ENCODE assay signal across 9 mouse cellular contexts in genomic region chr9:66560295-66560694, GRCm38 (mm10).
A peak's percentile ranks its signal among the peaks of the same experiment; 100 is the strongest.
DNase-seq lines count a peak whose midpoint lies in the region.
"Had no signal": no experiment of that assay in that cellular context is flagged by ENCODE, and none has a peak within 500 bp of the region (broad histone marks: within the 10 kb centered on the region; RNA-seq: fewer than 3 reads in every experiment).

No protein-coding gene starts in this region.

- H3K27me3 ChIP-seq in splenic B cell, adult 2 months (ENCODE audit: control insufficient read depth, insufficient read depth, low read length, poor library complexity, severe bottlenecking), result no peaks in the 10 kb centered on the region
- H3K27me3 ChIP-seq: limb, embryonic 13.5 days had no signal

- peaks cover 3% of the 10 kb centered on the region; the same call in 1 of the 2 replicates for H3K36me3 ChIP-seq in splenic B cell, adult 2 months (ENCODE audit: control insufficient read depth, insufficient read depth, low read length, poor library complexity, severe bottlenecking)

- DNase-seq in embryo, embryonic 11 days, result peak; percentile 27
- DNase-seq in embryo, embryonic 9.5 days (ENCODE audit: extremely low spot score), result no peak
- DNase-seq in spleen, postnatal 36 days (ENCODE audit: low spot score in 2 of 2), result peak; percentile 51 to 54
- no peak for DNase-seq in spleen, adult 12 weeks (ENCODE audit: low spot score)
- DNase-seq in kidney, postnatal 25 days, result peak; percentile 50 to 58
- DNase-seq in splenic B cell, adult 2 months (ENCODE audit: low read depth, low spot score), result peak; percentile 35
- no peak for DNase-seq in spleen, postnatal 14 days (ENCODE audit: low spot score in 2 of 2)
- DNase-seq in c-Kit-positive CD71-positive TER-119-positive erythroid progenitor cells, embryonic 14.5 days (ENCODE audit: low spot score), result no peak

Comparison
In these comparisons a context has a peak if more than half of its experiments do, and no peak if none do; other contexts are left out.
1. DNase-seq: peak in embryo, embryonic 11 days (single experiment), spleen, postnatal 36 days (2 of 2), kidney, postnatal 25 days (2 of 2) and splenic B cell, adult 2 months (single experiment); none in embryo, embryonic 9.5 days (single experiment), spleen, adult 12 weeks (single experiment), spleen, postnatal 14 days (0 of 2) and c-Kit-positive CD71-positive TER-119-positive erythroid progenitor cells, embryonic 14.5 days (single experiment).